Mouse (Mus musculus) thymus, adult 2 months (tissue): ENCODE results near the gene Rab1a.

ENCODE experiments used
- CTCF ChIP-seq: fragments of 200-500 bp; IDR thresholded peaks from 2 replicates; pipeline ENCODE4 v1.5.1; 2012; ENCODE audit warnings: mild to moderate bottlenecking, control low read depth, low read length, moderate library complexity, borderline replicate concordance; ENCODE audit not compliant: control insufficient read depth, poor library complexity, insufficient read depth; ENCODE audit errors: extremely low read depth
- POLR2A ChIP-seq: fragments of 200-500 bp; IDR thresholded peaks from 2 replicates; pipeline ENCODE4 v1.6.1; 2012; ENCODE audit warnings: mild to moderate bottlenecking, low read length, control low read depth, moderate library complexity; ENCODE audit not compliant: control insufficient read depth, poor library complexity, insufficient read depth; ENCODE audit errors: extremely low read depth

DNA sequence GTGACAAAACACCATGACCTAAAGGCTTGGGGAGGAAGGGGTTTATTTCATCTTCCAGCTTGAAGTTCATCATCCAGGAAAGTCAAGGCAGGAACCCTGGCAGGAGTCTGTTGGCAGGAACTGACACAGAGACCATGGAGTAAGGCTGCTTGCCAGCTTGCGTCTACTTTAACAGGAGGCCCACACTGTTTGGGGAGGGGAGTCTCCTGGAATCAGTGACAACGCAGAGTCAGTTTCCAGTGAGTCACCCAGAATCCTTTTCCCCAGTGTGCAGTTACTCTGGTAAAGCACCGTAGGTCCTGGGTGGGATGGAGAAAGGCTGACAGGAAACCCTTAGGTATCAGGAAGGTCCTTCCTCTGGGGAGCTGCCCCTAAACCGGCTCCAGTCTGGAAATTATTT, 53.6 kb downstream of the Rab1a start:
- TF ChIP-seq POLR2A: no peak
- no peak for TF ChIP-seq CTCF
